Mouse (Mus musculus): ENCODE results near the gene Gm2564. TPM values are rescaled to one million over a fixed set of nuclear protein-coding genes. Genes with fewer than 3 reads are reported as not detected.
"Not testable (repeated sequence)": the region's sequence is repeated elsewhere in the genome, so short reads cannot be mapped to it uniquely, and the experiment has no call there.

The Gm2564 gene
- polyA plus RNA-seq (2015; fragmentation: Nextera tagmentation; extraction: Ambion mirVana): 0.23 and 0.39 TPM in 2 replicates

GRCm38 (mm10) chr4:42629419-42629818 lies at the start of gene Gm2564:
Gene Gm2564 (plus strand): TSS chr4:42629719.
- H3K27ac ChIP-seq (replicated peaks); DNase-seq (ENCODE audit: low spot score); H3K27me3 ChIP-seq (ENCODE audit: control insufficient read depth, insufficient read depth, low read length); H3K36me3 ChIP-seq (ENCODE audit: control insufficient read depth, insufficient read depth, low read length); H3K9ac ChIP-seq (ENCODE audit: low read length); H3K4me2 ChIP-seq (replicated peaks; ENCODE audit: low read depth); H3K4me3 ChIP-seq (ENCODE audit: low read depth, low read length); ATAC-seq (ENCODE audit: low FRiP score, low TSS enrichment); H3K9me3 ChIP-seq (ENCODE audit: control insufficient read depth, low read length); H3K4me1 ChIP-seq (replicated peaks; ENCODE audit: control insufficient read depth, insufficient read depth): not testable (repeated sequence)
- no CpG with 5 or more reads among the region's 8 CpGs for WGBS

GRCm38 (mm10) chr4:42611895-42612294 lies 17.6 kb upstream of the Gm2564 start, which contains the start of gene Gm10591:
Gene Gm10591 (plus strand): TSS chr4:42612195.
- not testable (repeated sequence) for H3K4me1 ChIP-seq (replicated peaks; ENCODE audit: control insufficient read depth, insufficient read depth); H3K27me3 ChIP-seq (ENCODE audit: control insufficient read depth, insufficient read depth, low read length); H3K27ac ChIP-seq (replicated peaks); DNase-seq (ENCODE audit: low spot score); ATAC-seq (ENCODE audit: low FRiP score, low TSS enrichment); H3K36me3 ChIP-seq (ENCODE audit: control insufficient read depth, insufficient read depth, low read length); H3K4me2 ChIP-seq (replicated peaks; ENCODE audit: low read depth); H3K9me3 ChIP-seq (ENCODE audit: control insufficient read depth, low read length); H3K4me3 ChIP-seq (ENCODE audit: low read depth, low read length); H3K9ac ChIP-seq (ENCODE audit: low read length)
- WGBS: no CpG with 5 or more reads among the region's 5 CpGs

GRCm38 (mm10) chr4:42654951-42655350 lies 25.4 kb downstream of the Gm2564 start, which contains the start of gene Ccl27b:
Gene Ccl27b (plus strand): TSS chr4:42655251.
- no CpG with 5 or more reads among the region's 9 CpGs for WGBS

GRCm38 (mm10) chr4:42661793-42662192 lies 32.3 kb downstream of the Gm2564 start, which contains the start of gene Il11ra2:
Gene Il11ra2 (minus strand): TSS chr4:42661893.
- not testable (repeated sequence) for DNase-seq (ENCODE audit: low spot score); H3K9me3 ChIP-seq (ENCODE audit: control insufficient read depth, low read length)

More at GRCm38 (mm10) chr4:42654951-42655350, 25.4 kb downstream of the Gm2564 start, which contains the start of gene Ccl27b:
- not testable (repeated sequence) for ATAC-seq (ENCODE audit: low FRiP score, low TSS enrichment); DNase-seq (ENCODE audit: low spot score); H3K4me2 ChIP-seq (replicated peaks; ENCODE audit: low read depth); H3K27ac ChIP-seq (replicated peaks); H3K4me1 ChIP-seq (replicated peaks; ENCODE audit: control insufficient read depth, insufficient read depth); H3K9ac ChIP-seq (ENCODE audit: low read length); H3K4me3 ChIP-seq (ENCODE audit: low read depth, low read length); H3K9me3 ChIP-seq (ENCODE audit: control insufficient read depth, low read length); H3K36me3 ChIP-seq (ENCODE audit: control insufficient read depth, insufficient read depth, low read length); H3K27me3 ChIP-seq (ENCODE audit: control insufficient read depth, insufficient read depth, low read length)

GRCm38 (mm10) chr4:42675415-42675814 lies 45.9 kb downstream of the Gm2564 start:
- not testable (repeated sequence) for ATAC-seq (ENCODE audit: low FRiP score, low TSS enrichment); H3K4me1 ChIP-seq (replicated peaks; ENCODE audit: control insufficient read depth, insufficient read depth); H3K9ac ChIP-seq (ENCODE audit: low read length); H3K27me3 ChIP-seq (ENCODE audit: control insufficient read depth, insufficient read depth, low read length); H3K4me2 ChIP-seq (replicated peaks; ENCODE audit: low read depth); H3K4me3 ChIP-seq (ENCODE audit: low read depth, low read length); H3K27ac ChIP-seq (replicated peaks); H3K9me3 ChIP-seq (ENCODE audit: control insufficient read depth, low read length); H3K36me3 ChIP-seq (ENCODE audit: control insufficient read depth, insufficient read depth, low read length); DNase-seq (ENCODE audit: low spot score)
- no CpG with 5 or more reads among the region's 4 CpGs for WGBS

More at GRCm38 (mm10) chr4:42661793-42662192, 32.3 kb downstream of the Gm2564 start, which contains the start of gene Il11ra2:
- H3K27ac ChIP-seq (replicated peaks); H3K9ac ChIP-seq (ENCODE audit: low read length); H3K4me1 ChIP-seq (replicated peaks; ENCODE audit: control insufficient read depth, insufficient read depth); H3K36me3 ChIP-seq (ENCODE audit: control insufficient read depth, insufficient read depth, low read length); H3K4me2 ChIP-seq (replicated peaks; ENCODE audit: low read depth); ATAC-seq (ENCODE audit: low FRiP score, low TSS enrichment); H3K27me3 ChIP-seq (ENCODE audit: control insufficient read depth, insufficient read depth, low read length); H3K4me3 ChIP-seq (ENCODE audit: low read depth, low read length): not testable (repeated sequence)
- no CpG with 5 or more reads among the region's 3 CpGs for WGBS

- not testable (repeated sequence) for H3K27ac ChIP-seq (replicated peaks); H3K9ac ChIP-seq (ENCODE audit: low read length); H3K27me3 ChIP-seq (ENCODE audit: control insufficient read depth, insufficient read depth, low read length); H3K36me3 ChIP-seq (ENCODE audit: control insufficient read depth, insufficient read depth, low read length); H3K4me1 ChIP-seq (replicated peaks; ENCODE audit: control insufficient read depth, insufficient read depth); DNase-seq (ENCODE audit: low spot score); H3K9me3 ChIP-seq (ENCODE audit: control insufficient read depth, low read length); H3K4me3 ChIP-seq (ENCODE audit: low read depth, low read length); H3K4me2 ChIP-seq (replicated peaks; ENCODE audit: low read depth); ATAC-seq (ENCODE audit: low FRiP score, low TSS enrichment)
- no CpG with 5 or more reads among the region's 7 CpGs for WGBS
These were observed 49.8 kb downstream of the Gm2564 start for GRCm38 (mm10) chr4:42679365-42679764.

- not testable (repeated sequence) for H3K9ac ChIP-seq (ENCODE audit: low read length); H3K36me3 ChIP-seq (ENCODE audit: control insufficient read depth, insufficient read depth, low read length); H3K4me2 ChIP-seq (replicated peaks; ENCODE audit: low read depth); H3K4me1 ChIP-seq (replicated peaks; ENCODE audit: control insufficient read depth, insufficient read depth); H3K27ac ChIP-seq (replicated peaks); ATAC-seq (ENCODE audit: low FRiP score, low TSS enrichment); DNase-seq (ENCODE audit: low spot score); H3K4me3 ChIP-seq (ENCODE audit: low read depth, low read length); H3K27me3 ChIP-seq (ENCODE audit: control insufficient read depth, insufficient read depth, low read length); H3K9me3 ChIP-seq (ENCODE audit: control insufficient read depth, low read length)
- no CpG with 5 or more reads among the region's 32 CpGs for WGBS
These were observed 51.1 kb downstream of the Gm2564 start for GRCm38 (mm10) chr4:42680374-42681356.
